Mouse (Mus musculus): ENCODE measurements around the gene Dennd1a.

Dennd1a gene

GRCm38 (mm10) chr2:37969713-37970485 is 317.3 kb downstream of the Dennd1a start:
- ChIA-PET CTCF (interaction anchor here in 3 of 4 experiments (0.5 to 1.1 kb wide), 4 partner anchors 33 to 317 kb away, joined by 4 to 8 read pairs (median 4); partner anchors contain the start of gene Dennd1a (in 1 of the 3)), POLR2A (interaction anchor here in 1 of 4 experiments (0.7 kb wide), 1 partner anchor 11 kb away, joined by 3 read pairs; no protein-coding TSS in a partner anchor)

- POLR2A ChIA-PET = no interaction called here
- CTCF ChIA-PET = interaction anchor here in 1 of 4 experiments (0.6 kb wide), 1 partner anchor 42 kb away, joined by 3 read pairs; no protein-coding TSS in a partner anchor
These were observed 322.7 kb downstream of the Dennd1a start for GRCm38 (mm10) chr2:37964534-37964933.

- ChIA-PET CTCF (interaction anchor here in 2 of 4 experiments (0.6 to 1.0 kb wide), 3 partner anchors 12 to 412 kb away, joined by 3 to 17 read pairs (median 3); no protein-coding TSS in a partner anchor), POLR2A (interaction anchor here in 1 of 4 experiments (1.6 kb wide), 1 partner anchor 19 kb away, joined by 6 read pairs; no protein-coding TSS in a partner anchor)
These were observed 323.8 kb downstream of the Dennd1a start for GRCm38 (mm10) chr2:37963362-37963761.

- ChIA-PET CTCF (interaction anchor here (0.5 to 2.0 kb wide), 21 partner anchors 9 to 697 kb away, joined by 3 to 7 read pairs (median 3); no protein-coding TSS in a partner anchor), POLR2A (interaction anchor here in 2 of 4 experiments (0.5 to 1.1 kb wide), 3 partner anchors 8 to 411 kb away, joined by 3 read pairs; no protein-coding TSS in a partner anchor)
These were observed 338.8 kb downstream of the Dennd1a start for GRCm38 (mm10) chr2:37948424-37948823.

GRCm38 (mm10) chr2:37945598-37946336 is 341.4 kb downstream of the Dennd1a start:
- ChIA-PET CTCF (interaction anchor here in 1 of 4 experiments (0.5 kb wide), 1 partner anchor 9 kb away, joined by 9 read pairs; no protein-coding TSS in a partner anchor), POLR2A (interaction anchor here in 1 of 4 experiments (0.7 to 2.2 kb wide), 2 partner anchors 15 to 397 kb away, joined by 3 to 5 read pairs; no protein-coding TSS in a partner anchor)

GRCm38 (mm10) chr2:37942906-37943305 is 344.3 kb downstream of the Dennd1a start:
- POLR2A ChIA-PET = no interaction called here
- CTCF ChIA-PET = no interaction called here

GRCm38 (mm10) chr2:37941741-37942140 is 345.4 kb downstream of the Dennd1a start:
- POLR2A ChIA-PET = no interaction called here
- CTCF ChIA-PET = no interaction called here

- CTCF ChIA-PET = interaction anchor here in 1 of 4 experiments (1.1 kb wide), 1 partner anchor 126 kb away, joined by 3 read pairs; no protein-coding TSS in a partner anchor
- POLR2A ChIA-PET = no interaction called here
These were observed 346.3 kb downstream of the Dennd1a start for GRCm38 (mm10) chr2:37940845-37941361.

- ChIA-PET CTCF (interaction anchor here (0.6 to 1.1 kb wide), 5 partner anchors 8 to 125 kb away, joined by 3 to 8 read pairs (median 3); no protein-coding TSS in a partner anchor), POLR2A (interaction anchor here in 2 of 4 experiments (0.6 to 0.7 kb wide), 3 partner anchors 9 to 403 kb away, joined by 3 to 4 read pairs (median 3); no protein-coding TSS in a partner anchor)
These were observed 347.2 kb downstream of the Dennd1a start for GRCm38 (mm10) chr2:37939997-37940396.

GRCm38 (mm10) chr2:37936922-37937321 is 350.3 kb downstream of the Dennd1a start:
- POLR2A ChIA-PET = interaction anchor here in 2 of 4 experiments (0.6 kb wide), 2 partner anchors 32 to 829 kb away, joined by 3 to 4 read pairs; no protein-coding TSS in a partner anchor

GRCm38 (mm10) chr2:37932240-37932639 is 354.9 kb downstream of the Dennd1a start:
- POLR2A ChIA-PET = no interaction called here

More at GRCm38 (mm10) chr2:37936922-37937321, 350.3 kb downstream of the Dennd1a start:
- CTCF ChIA-PET = interaction anchor here (0.6 to 1.0 kb wide), 13 partner anchors 8 to 1226 kb away, joined by 3 to 9 read pairs (median 4); no protein-coding TSS in a partner anchor

GRCm38 (mm10) chr2:37931018-37931930 is 355.9 kb downstream of the Dennd1a start:
- ChIA-PET POLR2A (interaction anchor here in 1 of 4 experiments (2.0 kb wide), 1 partner anchor 16 kb away, joined by 5 read pairs; no protein-coding TSS in a partner anchor), CTCF (interaction anchor here in 1 of 4 experiments (1.7 kb wide), 1 partner anchor 444 kb away, joined by 4 read pairs; no protein-coding TSS in a partner anchor)

More at GRCm38 (mm10) chr2:37932240-37932639, 354.9 kb downstream of the Dennd1a start:
- CTCF ChIA-PET = interaction anchor here in 1 of 4 experiments (1.7 kb wide), 1 partner anchor 443 kb away, joined by 4 read pairs; no protein-coding TSS in a partner anchor

- ChIA-PET CTCF (interaction anchor here in 3 of 4 experiments (0.7 to 1.2 kb wide), 3 partner anchors 22 to 111 kb away, joined by 3 to 6 read pairs (median 3); no protein-coding TSS in a partner anchor), POLR2A (interaction anchor here in 1 of 4 experiments (1.6 kb wide), 1 partner anchor 16 kb away, joined by 4 read pairs; no protein-coding TSS in a partner anchor)
These were observed 361.1 kb downstream of the Dennd1a start for GRCm38 (mm10) chr2:37926133-37926503.

- POLR2A ChIA-PET = interaction anchor here in 1 of 4 experiments (1.1 to 1.6 kb wide), 2 partner anchors 13 to 15 kb away, joined by 3 to 4 read pairs; no protein-coding TSS in a partner anchor
- CTCF ChIA-PET = interaction anchor here (0.6 to 1.2 kb wide), 6 partner anchors 23 to 504 kb away, joined by 3 to 6 read pairs (median 3); no protein-coding TSS in a partner anchor
These were observed 361.6 kb downstream of the Dennd1a start for GRCm38 (mm10) chr2:37925413-37926132.

GRCm38 (mm10) chr2:37908721-37909506 is 378.3 kb downstream of the Dennd1a start:
- ChIA-PET POLR2A (interaction anchor here in 1 of 4 experiments (0.6 kb wide), 1 partner anchor 448 kb away, joined by 4 read pairs; no protein-coding TSS in a partner anchor), CTCF (no interaction called here)

- ChIA-PET POLR2A (interaction anchor here in 1 of 4 experiments (0.6 to 0.8 kb wide), 2 partner anchors 50 to 448 kb away, joined by 3 to 4 read pairs; no protein-coding TSS in a partner anchor), CTCF (no interaction called here)
These were observed 378.9 kb downstream of the Dennd1a start for GRCm38 (mm10) chr2:37908296-37908695.
